Mouse (Mus musculus) left cerebral cortex, adult 18-20 months (tissue): ENCODE data around the gene Amdhd1. TPM values are rescaled to one million over a fixed set of nuclear protein-coding genes. Genes with fewer than 3 reads are reported as not detected.
A peak's percentile ranks its signal among the peaks of the same experiment; 100 is the strongest.

ENCODE experiments used
- DNase-seq, 2 experiments: peaks; one replicate each; pipeline ENCODE4 v3.0.0; 2021 to 2022; ENCODE audit warnings: low spot score in 2 of 2, mixed read lengths in 1 of 2
- total RNA-seq, 2 experiments: library from RNA; stranded (reverse); gene quantifications; 2 replicates each; pipeline ENCODE4 v1.2.3; 2021

Gene Amdhd1
- total RNA-seq, 2 experiments from 2014 or later: 0.40 to 0.67 TPM

DNA sequence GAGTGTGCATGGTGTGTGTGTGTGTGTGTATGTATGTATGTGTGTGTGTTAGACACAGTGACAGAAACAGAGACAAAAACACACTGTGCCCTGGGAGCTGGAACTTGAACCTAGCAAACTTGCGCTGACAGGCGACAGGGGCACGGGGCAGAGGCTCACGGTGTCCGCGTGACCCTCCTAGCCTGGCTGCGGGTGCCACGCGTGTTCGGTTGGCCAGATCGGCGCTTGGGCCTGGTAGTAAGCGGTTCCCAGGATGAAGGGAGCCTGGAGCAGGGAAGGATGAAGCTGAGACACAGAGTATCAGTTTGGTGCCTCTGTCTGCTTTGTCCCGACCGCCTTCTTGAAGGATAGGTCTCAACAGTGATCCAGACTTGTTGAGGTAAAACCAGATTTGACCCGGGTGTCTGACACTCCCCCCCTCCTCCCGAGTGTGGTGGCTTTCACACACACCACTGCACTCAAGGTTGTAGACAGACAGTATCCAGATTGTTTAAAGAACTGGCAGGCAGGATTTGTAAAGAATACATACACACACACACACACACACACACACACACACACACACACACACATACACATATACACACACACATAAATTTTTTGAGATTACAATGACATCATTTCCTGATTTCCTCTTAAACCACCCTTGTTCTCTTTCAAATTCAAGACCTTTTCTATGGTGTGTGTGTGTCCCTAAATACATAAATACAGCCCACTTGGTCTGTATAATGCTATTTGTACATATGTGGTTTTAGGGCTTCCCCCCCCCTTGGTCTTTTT is 788 bp upstream of the Amdhd1 start, which contains the start of gene Ccdc38:
Ccdc38 (plus strand) TSS at position 202 of the 780 bp plus-strand sequence.
- no peak for DNase-seq

DNA sequence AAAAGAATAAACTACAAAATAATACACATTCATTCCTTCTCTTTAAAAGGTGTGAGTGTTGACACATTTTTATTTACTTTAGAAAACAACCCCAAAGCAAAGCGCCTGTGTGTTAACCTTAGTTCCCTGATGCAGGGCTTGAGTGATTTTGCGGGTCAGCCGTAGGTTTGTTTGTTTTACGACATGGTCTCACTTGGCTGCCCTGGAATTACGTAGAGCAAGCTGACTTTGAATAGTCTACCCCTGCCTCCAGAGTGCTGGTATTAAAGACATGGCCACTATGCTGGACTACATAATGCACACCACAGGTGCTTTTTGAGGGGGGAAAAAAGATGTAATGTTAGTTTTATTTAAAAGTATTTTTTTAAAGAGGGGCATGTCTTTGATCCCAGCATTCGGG is 1.0 kb downstream of the Amdhd1 start:
- no peak for DNase-seq

DNA sequence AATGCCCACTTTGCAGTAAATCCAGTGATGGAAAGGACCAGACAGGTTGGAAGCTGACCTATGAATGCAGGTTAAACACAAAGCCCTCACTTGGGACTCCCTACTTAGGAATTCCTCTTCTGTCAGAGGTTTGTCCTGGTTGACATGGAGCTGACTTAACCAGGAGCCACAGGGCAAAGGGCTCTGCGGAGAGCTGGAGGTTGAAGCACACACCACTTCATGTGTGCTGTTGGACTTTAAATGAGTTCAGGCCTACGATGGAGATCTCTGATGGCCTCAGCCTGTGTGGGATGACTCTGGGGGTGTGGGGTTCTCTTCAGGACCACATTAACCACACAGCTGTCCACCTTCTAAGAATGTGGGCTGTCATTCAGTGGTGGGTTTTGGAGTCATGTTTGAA is 1.5 kb downstream of the Amdhd1 start:
- DNase-seq: no peak

DNA sequence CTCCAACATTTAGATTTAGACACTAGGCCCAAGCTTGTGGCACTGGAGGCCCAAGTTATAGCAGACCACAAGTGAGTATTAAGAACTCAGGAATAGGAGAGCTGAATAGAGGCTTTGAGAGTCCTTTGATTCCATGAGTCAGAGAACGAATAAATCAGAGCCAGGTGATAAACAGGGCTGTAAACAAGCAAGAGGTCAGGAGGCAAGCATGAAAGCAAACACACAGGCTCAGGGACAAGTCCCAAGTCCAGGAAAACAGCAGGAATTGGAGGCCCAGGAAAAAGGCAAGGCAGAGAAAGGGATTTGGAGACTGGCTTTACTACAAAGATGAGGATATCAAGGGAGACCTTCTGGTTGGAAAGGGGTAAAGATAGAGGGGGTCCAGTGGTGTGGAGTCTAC is 14.5 kb downstream of the Amdhd1 start:
- no peak for DNase-seq

DNA sequence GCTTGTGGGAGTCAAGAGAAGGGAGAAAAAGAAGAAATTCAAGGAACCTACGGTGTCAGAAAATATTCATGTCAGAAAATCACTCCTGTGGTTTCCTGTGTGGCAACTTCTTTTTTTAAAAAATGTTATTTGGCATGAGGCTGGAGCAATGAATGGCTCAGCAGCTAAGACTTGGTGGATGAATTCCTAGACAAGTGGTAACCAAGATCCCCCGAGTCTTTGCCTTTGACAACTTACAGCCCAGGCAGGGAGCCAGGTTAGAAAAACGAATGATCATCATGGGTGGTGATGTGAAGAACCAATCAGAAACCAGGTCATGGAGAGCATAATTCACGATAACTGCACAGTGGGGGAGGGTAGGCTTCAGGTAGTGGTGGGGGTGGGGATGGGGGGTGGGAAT is 18.8 kb downstream of the Amdhd1 start:
- no peak for DNase-seq

DNA sequence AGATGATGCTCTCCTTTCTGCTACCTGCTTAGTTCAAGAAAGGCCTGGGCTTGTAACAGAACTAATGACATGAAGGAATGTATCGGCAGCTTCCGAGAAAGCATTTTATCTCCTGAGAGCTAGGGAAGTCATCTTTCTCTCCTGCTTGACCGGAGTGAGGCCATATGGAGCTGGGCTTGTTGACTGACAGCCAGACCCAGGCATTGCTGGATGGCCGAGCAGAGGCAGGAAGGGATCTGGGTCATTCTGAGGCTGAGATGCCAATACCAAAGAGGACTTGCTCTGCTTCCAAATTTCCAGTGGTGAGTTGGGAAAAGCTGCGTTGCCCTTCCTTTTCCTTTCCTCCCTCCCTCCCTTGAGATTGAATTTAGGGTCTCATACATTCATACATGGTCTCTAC is 20.1 kb downstream of the Amdhd1 start:
- no peak for DNase-seq

DNA sequence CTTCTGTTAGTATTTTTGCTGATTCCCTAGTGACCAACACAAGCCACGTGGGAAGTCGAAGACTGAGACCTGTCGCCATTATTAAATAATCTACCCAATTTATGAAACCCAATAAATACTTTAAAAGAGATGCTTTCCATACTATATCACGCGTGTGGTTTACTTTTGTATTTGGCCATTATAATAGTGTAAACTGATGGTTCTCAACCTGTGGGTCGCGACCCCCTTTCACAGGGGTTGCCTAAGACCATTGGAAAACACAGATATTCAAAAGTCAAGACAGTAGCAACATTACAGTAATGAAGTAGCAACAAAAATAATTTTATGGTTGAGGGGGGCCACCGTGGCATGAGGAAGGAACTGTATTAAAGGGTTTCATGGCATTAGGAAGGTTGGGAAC is 20.7 kb downstream of the Amdhd1 start:
- DNase-seq: no peak

DNA sequence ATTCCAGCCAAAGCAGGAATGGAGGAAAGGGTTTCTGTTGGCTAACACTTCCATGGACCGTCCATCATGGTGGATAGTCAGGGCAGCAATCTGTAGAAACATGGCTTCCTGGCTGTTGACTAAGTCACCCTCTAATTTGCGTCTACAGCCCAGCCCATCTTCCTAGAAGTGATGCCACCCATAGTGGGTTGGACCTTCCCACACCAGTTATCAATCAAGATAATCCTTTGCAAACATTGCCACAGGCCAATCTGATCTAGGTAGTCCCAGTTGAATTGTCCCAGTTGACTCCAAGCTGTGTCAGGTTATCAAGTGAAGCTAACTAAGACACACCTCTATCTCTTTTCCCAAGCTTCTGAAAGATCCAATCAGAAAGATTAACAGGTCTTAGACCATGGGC is 21.2 kb downstream of the Amdhd1 start:
- no peak for DNase-seq

DNA sequence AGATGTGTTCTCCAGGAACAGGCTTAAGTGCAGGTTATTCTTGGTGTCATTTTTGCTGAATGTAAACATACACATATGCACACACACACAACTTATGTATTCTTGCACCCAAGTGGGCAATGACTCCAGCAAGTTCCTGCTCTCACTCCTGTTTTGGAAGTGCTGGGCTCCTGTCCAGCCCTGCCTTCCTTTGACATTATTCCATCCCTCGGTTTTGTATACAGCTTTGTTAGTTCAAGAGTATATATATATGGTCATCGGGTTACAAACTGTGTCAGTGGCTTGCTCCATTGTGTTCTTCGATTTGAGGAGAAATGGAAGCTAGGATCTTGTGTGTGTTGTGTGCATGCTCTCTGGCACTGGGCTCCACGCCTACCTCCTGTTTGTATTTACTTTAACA is 21.6 kb downstream of the Amdhd1 start:
- DNase-seq: no peak

DNA sequence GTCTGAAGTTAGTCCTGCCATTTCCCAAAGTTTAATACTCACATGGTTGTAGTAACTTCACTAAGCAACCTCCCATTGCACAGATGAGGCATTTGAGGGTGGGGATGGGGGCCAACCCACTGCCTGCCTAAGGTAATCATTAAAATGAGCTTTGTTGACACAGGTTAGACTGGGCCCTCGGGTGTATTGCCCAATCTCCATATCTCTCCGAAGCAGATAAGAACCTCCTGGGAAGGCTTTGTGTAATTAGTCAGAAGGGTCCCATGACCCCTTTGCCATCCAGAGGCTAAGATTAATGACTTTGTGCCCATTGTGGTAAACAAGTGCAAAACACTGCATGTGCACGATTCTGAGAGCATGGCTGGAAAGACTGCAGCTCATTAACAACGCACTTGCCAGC is 22.1 kb downstream of the Amdhd1 start:
- no peak for DNase-seq

DNA sequence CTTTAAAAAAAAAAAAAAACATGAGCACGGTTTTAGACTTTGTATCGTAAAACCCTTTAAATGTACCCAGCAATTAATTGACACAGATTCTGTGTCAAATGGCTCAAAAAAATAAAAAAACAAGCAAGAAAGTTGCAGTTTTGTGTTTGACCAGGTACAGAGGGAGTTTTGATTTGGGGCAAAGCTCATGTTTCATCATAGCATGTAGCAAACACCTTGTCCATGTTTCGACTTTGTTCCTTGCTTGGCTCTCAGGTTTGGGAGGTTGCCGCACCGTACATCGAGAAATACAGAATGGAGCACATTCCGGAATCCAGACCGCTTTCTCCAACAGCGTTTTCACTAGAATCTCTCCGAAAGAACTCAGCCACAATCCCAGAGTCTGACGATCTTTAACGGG is 23.9 kb downstream of the Amdhd1 start:
- no peak for DNase-seq

DNA sequence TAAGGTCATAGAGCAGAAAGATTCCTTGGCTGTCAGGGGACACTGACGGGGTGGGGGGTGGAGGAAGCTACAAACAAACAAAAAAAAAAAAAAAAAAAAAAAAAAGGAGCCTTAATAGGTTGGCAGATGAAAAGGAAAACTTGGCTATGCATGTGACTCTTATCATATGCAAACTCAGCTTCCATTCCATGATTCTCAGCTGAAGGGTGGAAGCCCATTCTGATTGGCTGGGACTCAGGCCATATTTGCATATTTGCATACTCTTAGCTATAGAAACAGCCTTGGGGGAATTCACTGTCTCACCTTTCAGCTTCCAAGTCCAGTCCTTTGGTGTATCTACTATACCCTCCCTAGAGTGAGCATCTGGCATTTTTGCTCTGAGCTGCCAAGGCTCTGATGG is 24.4 kb downstream of the Amdhd1 start:
- DNase-seq: no peak

DNA sequence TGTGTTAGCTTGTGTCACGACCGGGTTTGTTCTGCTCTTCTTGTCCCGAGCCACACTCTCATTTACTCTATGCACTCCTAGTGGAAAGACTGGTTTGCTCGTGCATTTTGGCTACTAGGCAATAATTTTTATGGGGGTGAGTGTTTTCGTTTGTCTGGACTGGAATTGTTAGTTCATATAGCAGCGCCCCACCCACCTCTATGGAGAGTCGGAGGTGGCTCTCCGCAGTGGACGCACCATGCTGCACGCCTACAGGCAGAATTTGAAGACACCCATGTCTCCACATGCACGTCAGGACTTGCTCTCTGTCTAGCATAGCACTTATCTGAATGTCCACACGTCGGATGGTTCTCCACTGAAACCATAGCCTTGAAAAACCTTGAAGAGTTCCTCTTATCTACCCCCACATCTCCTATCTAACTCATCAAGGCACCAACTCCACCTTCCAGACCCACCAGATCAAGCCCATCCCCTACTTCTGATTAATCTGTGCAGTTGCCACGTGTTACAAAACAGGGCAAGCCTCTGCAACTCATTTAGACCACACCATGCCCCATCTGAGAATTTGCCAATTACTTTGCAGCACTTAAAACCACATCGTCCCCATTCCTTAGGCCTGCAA is 30.2 kb downstream of the Amdhd1 start:
- DNase-seq: no peak

DNA sequence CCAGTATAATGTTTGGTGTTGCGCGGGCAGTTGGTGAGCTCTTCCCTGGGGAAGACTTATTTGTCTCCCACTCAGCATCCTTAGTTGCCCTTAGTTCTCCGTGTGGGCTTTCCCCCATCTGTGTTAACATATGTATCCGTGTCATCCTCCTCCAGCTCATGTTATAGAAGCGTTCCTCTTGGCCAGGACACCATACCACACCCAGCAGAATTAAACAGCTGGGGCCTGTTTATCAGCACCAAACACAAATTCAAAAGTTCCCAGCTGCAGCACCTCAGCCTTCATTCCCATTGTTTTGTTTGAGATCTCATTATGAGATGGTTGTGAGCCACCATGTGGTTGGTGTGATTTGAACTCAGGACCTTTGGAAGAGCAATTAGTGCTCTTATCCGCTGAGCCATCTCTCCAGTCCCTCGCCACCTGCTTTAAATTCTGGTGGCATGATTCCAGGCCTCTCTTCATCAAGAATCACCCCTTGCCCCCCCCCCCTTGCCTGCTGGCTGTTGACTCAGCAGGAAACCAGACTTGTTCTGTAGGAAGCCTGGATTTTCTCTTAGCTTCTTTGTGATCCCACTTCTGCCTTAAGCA is 31.4 kb downstream of the Amdhd1 start:
- DNase-seq: no peak

DNA sequence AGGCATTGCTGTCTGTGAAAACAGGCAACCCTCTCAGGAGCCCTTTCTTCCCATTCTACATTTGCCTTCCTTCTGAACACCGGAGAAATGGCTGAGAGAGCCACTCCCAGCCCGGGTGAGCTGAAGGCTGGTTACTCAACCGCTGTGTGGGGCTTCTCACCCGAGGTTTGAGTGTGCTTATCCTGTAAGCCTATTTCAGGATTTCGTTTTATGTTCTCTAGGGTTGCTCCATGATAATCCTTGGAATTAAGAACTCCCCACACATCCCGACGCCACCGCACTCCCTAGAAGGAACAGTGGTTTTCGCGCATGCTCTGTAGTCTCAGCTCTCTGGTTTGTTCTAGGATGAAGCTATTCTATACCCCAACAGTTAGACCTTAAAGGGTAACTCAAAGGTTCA is 38.5 kb downstream of the Amdhd1 start:
- DNase-seq: no peak

DNA sequence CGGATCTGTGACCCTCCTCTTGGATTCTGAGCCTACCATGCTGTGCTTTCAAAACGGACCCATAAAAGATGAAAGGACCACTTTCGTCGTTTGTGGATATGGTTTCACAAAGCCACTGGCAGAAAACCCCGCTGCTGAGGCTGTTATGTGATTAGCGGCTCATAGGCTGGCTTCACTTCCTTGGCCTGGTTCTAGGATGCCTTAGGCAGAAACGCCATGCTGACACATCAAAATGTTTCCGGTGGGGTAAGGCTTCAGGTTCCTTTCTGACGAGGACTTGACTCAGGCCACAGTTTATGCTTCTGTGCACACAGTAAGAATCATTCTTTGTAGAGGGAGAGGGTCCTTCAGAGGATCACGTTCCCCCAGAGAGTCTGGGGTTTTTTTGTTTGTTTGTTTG is 39.0 kb downstream of the Amdhd1 start:
- DNase-seq: no peak

DNA sequence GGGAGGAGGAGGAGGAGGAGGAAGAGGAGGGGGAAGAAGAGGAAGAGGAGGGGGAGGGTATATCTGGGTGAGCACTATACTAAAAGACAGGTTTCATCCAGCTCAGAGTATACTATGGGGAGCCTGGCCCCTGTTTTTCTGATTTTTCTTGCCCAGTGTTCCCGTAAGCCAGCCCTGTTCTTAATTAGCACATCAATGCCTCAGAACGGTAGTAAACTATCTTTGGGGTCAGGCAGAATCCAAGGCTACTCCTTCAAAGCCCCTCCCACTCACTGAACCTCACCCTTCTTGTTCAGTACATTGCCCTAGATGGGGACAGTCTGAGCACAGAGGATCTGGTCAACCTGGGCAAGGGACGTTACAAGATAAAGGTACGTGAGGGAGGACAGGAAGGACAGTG is 49.4 kb downstream of the Amdhd1 start:
- no peak for DNase-seq

DNA sequence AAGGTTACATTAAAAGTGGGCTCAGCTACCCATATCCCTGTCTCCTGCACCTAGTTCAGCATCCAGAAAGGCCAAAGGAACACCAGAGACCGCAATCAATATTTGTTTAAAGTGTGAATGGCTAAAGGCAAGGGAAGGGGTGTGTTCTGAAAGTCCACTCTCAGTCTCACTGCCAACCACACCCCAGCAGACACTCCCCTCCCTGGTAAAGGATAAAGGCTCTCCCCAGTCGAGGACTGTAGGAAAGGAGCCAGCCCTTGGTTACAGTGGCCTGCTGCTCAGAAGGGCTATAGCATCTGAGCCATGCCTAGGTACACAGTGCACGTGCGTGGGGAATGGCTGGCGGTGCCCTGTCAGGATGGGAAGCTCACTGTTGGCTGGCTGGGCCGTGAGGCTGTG is 51.0 kb downstream of the Amdhd1 start:
- DNase-seq: no peak

DNA sequence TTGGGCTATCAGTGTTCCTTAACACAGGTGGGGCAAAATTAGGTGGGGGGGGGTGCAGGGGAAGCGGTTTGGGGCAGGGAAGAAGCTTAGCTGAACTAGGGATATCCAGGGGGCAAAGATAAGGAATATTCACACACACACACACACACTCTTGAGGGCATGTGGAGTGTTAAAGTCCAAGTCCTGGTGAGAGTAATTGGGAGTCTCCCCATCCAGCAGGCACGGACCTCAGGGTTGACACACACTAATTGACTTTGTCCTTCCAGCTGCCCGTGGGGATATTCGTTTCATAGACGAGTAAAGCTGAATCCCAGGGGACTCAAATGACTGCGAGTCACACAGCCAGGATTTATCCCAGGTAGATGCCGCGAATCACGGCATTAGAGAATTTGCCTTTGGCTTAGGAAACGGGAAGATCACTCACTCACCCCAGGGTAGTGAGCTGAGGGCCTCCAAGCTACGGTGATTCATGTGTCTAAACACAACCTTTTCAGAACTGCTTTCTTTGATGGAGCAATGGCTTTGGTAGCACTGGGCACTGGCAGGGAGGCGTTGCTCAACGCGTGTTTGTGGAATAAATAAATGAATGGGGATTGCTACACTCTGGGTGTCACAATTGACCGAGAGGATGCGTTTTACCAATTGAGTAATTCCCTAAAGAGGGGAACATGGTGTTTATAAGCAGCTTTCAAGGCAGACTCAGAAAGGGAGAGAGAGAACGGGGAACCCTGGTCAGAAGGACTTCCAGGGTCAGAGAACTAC is 51.6 kb downstream of the Amdhd1 start, which contains the start of gene Hal:
Hal (plus strand) TSS at position 703 of the 762 bp plus-strand sequence.
- no peak for DNase-seq

DNA sequence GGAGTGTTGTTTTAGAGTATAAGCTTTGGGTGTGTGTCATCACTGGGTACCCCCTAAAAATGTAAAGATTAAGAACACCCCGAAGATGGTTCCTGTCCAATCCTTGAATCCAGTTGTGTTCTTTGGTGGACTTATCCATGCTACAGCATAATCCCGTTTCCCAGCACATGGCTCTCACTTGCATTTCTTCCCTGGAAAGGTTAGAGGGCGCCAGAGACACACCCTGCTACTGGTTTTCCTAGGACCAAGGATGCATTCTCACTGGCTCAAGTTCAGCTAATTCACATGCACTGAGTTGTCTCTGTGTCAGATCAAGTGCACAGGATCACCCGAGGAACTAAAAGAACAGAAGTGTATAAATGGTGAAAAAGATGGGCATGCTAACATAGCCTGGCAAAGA is 53.2 kb downstream of the Amdhd1 start:
- peak; percentile 25 to 36 for DNase-seq

DNA sequence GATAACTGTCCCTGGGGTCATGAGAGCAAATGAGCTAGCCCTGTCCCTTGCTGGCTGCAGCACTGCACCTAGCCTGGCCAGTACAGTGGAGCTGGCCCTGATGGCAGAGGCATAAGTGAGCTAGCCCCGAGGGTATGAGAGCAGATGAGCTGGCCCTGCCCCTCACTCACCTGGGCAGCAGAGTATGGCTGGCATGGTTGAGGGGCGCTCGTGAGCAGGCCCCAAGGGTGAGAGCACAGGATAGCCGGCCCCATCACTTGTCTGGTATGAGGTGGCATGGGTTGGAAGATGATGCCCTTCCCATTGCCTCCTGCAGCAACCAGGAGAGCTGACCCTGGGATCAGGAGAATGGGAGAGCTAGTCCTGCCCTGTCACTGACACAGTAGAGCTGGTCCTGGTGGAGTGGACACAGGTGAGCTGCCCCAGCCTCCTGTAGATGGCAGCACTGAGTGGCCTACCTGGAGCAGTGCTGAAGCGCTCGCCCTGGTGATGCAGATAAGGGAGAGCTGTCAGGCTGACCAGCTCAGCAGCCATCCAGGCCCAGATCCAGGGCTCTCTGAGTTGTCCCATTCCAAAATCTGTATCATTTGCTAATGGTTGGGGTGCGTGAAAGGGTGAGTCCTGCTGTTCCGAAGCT is 54.7 kb downstream of the Amdhd1 start:
- peak; percentile 17 to 58 for DNase-seq
